Mouse (Mus musculus): ENCODE measurements around the gene Zfp322a. TPM values are rescaled to one million over a fixed set of nuclear protein-coding genes. Genes with fewer than 3 reads are reported as not detected.
"Not testable (repeated sequence)": the region's sequence is repeated elsewhere in the genome, so short reads cannot be mapped to it uniquely, and the experiment has no call there.

Zfp322a gene
- polyA plus RNA-seq, 1 experiment: 4.3 TPM

GRCm38 (mm10) chr13:23317305-23317889, 51.6 kb downstream of the Zfp322a start:
- Histone ChIP-seq H3K36me3 (ENCODE audit: control insufficient read depth, insufficient read depth) (no peaks in the 10 kb centered on the region), H3ac (ENCODE audit: control insufficient read depth, insufficient read length) (no peak overlapping the region), H3K79me2 (ENCODE audit: control insufficient read depth, insufficient read depth) (no peaks in the 10 kb centered on the region), H3K27me3 (ENCODE audit: control insufficient read depth, insufficient read depth, insufficient read length) (no peaks in the 10 kb centered on the region), H3K4me2 (ENCODE audit: low read depth) (peak overlapping the region; percentile 27), H3K4me3 (no peak overlapping the region)
- TF ChIP-seq E2F4 (IDR thresholded peaks at IDR 0.05; ENCODE audit: insufficient read depth): no peak
- TF ChIP-seq MYOG (IDR thresholded peaks at IDR 0.05; ENCODE audit: control insufficient read depth in 1 of 3, insufficient read depth in 1 of 3, insufficient read length in 2 of 3, low read depth in 2 of 3): no peak
- no peak for TF ChIP-seq TCF12 (IDR thresholded peaks at IDR 0.05; ENCODE audit: insufficient read depth, poor library complexity, severe bottlenecking)
- no peak for TF ChIP-seq CEBPB (IDR thresholded peaks at IDR 0.05; ENCODE audit: insufficient read depth, poor library complexity, severe bottlenecking)
- TF ChIP-seq POLR2AphosphoS2 (IDR thresholded peaks at IDR 0.05; ENCODE audit: insufficient read length, low read depth): no peak
- no peak for TF ChIP-seq USF1 (IDR thresholded peaks at IDR 0.05; ENCODE audit: low read depth)
- no peak for TF ChIP-seq POLR2A (IDR thresholded peaks at IDR 0.05; ENCODE audit: insufficient read length, low read depth)

- TF ChIP-seq REST (IDR thresholded peaks at IDR 0.05; ENCODE audit: insufficient read depth, insufficient read length): no peak
- TF ChIP-seq E2F4 (IDR thresholded peaks at IDR 0.05; ENCODE audit: insufficient read depth): peak; percentile 23
- peak overlapping the region; percentile 75 for H3K4me2 ChIP-seq (ENCODE audit: low read depth)
- H3K79me2 ChIP-seq (ENCODE audit: control insufficient read depth, insufficient read depth): no peaks in the 10 kb centered on the region
- no peak overlapping the region for H3ac ChIP-seq (ENCODE audit: control insufficient read depth, insufficient read length)
- no peaks in the 10 kb centered on the region for H3K36me3 ChIP-seq (ENCODE audit: control insufficient read depth, insufficient read depth)
- H3K27me3 ChIP-seq (ENCODE audit: control insufficient read depth, insufficient read depth, insufficient read length): no peaks in the 10 kb centered on the region
- peak overlapping the region; percentile 24 for H3K4me3 ChIP-seq
Observed at GRCm38 (mm10) chr13:23312909-23313669, 55.9 kb downstream of the Zfp322a start.

GRCm38 (mm10) chr13:23310036-23310435, 59.0 kb downstream of the Zfp322a start:
- Histone ChIP-seq H3K27me3 (ENCODE audit: control insufficient read depth, insufficient read depth, insufficient read length) (no peaks in the 10 kb centered on the region), H3K4me3 (peak overlapping the region; percentile 27), H3ac (ENCODE audit: control insufficient read depth, insufficient read length) (peak overlapping the region; percentile 31), H3K4me2 (ENCODE audit: low read depth) (peak overlapping the region; percentile 75), H3K79me2 (ENCODE audit: control insufficient read depth, insufficient read depth) (no peaks in the 10 kb centered on the region), H3K36me3 (ENCODE audit: control insufficient read depth, insufficient read depth) (no peaks in the 10 kb centered on the region)
- TF ChIP-seq CEBPB (IDR thresholded peaks at IDR 0.05; ENCODE audit: insufficient read depth, poor library complexity, severe bottlenecking) (no peak), MYOG (IDR thresholded peaks at IDR 0.05; ENCODE audit: control insufficient read depth in 1 of 3, insufficient read depth in 1 of 3, insufficient read length in 2 of 3, low read depth in 2 of 3) (no peak), TCF12 (IDR thresholded peaks at IDR 0.05; ENCODE audit: insufficient read depth, poor library complexity, severe bottlenecking) (no peak), MYOD1 (IDR thresholded peaks at IDR 0.05; ENCODE audit: control insufficient read depth in 1 of 3, insufficient read length in 2 of 3, low read depth in 2 of 3) (no peak), E2F4 (IDR thresholded peaks at IDR 0.05; ENCODE audit: insufficient read depth) (no peak)

- TF ChIP-seq USF1 (IDR thresholded peaks at IDR 0.05; ENCODE audit: low read depth): no peak
Observed at GRCm38 (mm10) chr13:23309495-23310011, 59.5 kb downstream of the Zfp322a start.

GRCm38 (mm10) chr13:23308639-23309307, 60.2 kb downstream of the Zfp322a start:
- not testable (repeated sequence) for H3K27me3 ChIP-seq (ENCODE audit: control insufficient read depth, insufficient read depth, insufficient read length); H3K79me2 ChIP-seq (ENCODE audit: control insufficient read depth, insufficient read depth); H3K36me3 ChIP-seq (ENCODE audit: control insufficient read depth, insufficient read depth)
- peak overlapping the region; percentile 75 for H3K4me2 ChIP-seq (ENCODE audit: low read depth)
- peak overlapping the region; percentile 27 for H3K4me3 ChIP-seq
- H3ac ChIP-seq (ENCODE audit: control insufficient read depth, insufficient read length): peak overlapping the region; percentile 31

More at GRCm38 (mm10) chr13:23309495-23310011, 59.5 kb downstream of the Zfp322a start:
- Histone ChIP-seq H3K27me3 (ENCODE audit: control insufficient read depth, insufficient read depth, insufficient read length) (no peaks in the 10 kb centered on the region), H3K79me2 (ENCODE audit: control insufficient read depth, insufficient read depth) (no peaks in the 10 kb centered on the region), H3ac (ENCODE audit: control insufficient read depth, insufficient read length) (peak overlapping the region; percentile 31), H3K36me3 (ENCODE audit: control insufficient read depth, insufficient read depth) (no peaks in the 10 kb centered on the region), H3K4me2 (ENCODE audit: low read depth) (peak overlapping the region; percentile 75), H3K4me3 (peak overlapping the region; percentile 27)
